ENCODE assay signal across 8 mouse cellular contexts in the genomic region with DNA sequence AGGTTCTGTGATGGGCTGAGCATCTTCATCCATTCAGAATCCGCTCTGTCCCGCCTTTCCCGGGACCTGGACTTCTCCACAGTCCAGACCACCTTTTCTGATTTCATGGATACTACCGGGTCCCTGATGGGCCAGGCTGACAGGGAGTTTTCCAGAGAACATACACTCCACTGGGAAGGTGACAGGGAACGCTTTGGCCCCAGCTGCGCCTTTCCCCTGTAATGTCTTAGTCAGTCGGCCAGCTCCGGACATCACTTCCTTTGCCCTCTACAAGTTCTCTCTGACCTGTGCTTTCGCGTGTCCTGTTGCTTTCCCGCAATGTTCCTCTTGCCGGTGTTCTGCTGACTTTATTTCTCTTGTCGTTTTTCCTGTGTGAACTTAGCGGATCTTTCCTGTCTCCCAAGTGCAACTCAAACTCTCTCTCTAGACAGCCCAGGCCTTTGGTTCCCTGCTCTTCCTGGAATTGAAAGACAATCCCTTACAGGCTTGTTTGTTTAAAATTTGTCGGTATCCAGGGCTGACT. TPM values are rescaled to one million over a fixed set of nuclear protein-coding genes. Genes with fewer than 3 reads are reported as not detected.
DNase-seq lines count a peak whose midpoint lies in the region; ATAC-seq lines count a peak whose summit lies in the region.

No protein-coding gene starts in this region.

- H3K4me2 ChIP-seq in limb, embryonic 13.5 days (replicated peaks) = peak overlapping the region; percentile 87
- peak overlapping the region; percentile 69 for H3K4me2 ChIP-seq in midbrain, embryonic 13.5 days (replicated peaks)

- DNase-seq in cerebellum, postnatal 4 days (ENCODE audit: low spot score in 2 of 2) = no peak
- DNase-seq in R1 (ENCODE audit: low read depth, low spot score) = peak; percentile 27
- no peak for DNase-seq in forebrain, embryonic 10.5 days (ENCODE audit: extremely low spot score, low spot score)
- DNase-seq in heart, postnatal 36 days = peak; percentile 48 to 52
- DNase-seq in left cerebral cortex, postnatal 4 days = no peak

- H3K4me3 ChIP-seq in forebrain, embryonic 10.5 days = peak overlapping the region; percentile 83
- H3K4me3 ChIP-seq in limb, embryonic 13.5 days = peak overlapping the region; percentile 77
- peak overlapping the region; percentile 61 for H3K4me3 ChIP-seq in midbrain, embryonic 13.5 days (replicated peaks)

- peaks cover 23% of the 10 kb centered on the region for H3K4me1 ChIP-seq in forebrain, embryonic 10.5 days
- peaks cover 16% of the 10 kb centered on the region for H3K4me1 ChIP-seq in limb, embryonic 13.5 days
- H3K4me1 ChIP-seq in midbrain, embryonic 13.5 days (replicated peaks) = peaks cover 11% of the 10 kb centered on the region

- intact Hi-C loops in heart, postnatal 36 days (cut with DNase I) = no loop called here
- intact Hi-C loops in left cerebral cortex, postnatal 4 days (cut with DNase I) = no loop called here

- peak overlapping the region; percentile 86 for H3K9ac ChIP-seq in limb, embryonic 13.5 days
- peak overlapping the region; percentile 83 for H3K9ac ChIP-seq in midbrain, embryonic 13.5 days (replicated peaks)

- H3K36me3 ChIP-seq in forebrain, embryonic 10.5 days (replicated peaks) = peaks cover 13% of the 10 kb centered on the region
- H3K36me3 ChIP-seq in limb, embryonic 13.5 days = peaks cover 15% of the 10 kb centered on the region
- H3K36me3 ChIP-seq in midbrain, embryonic 13.5 days = peaks cover 6% of the 10 kb centered on the region

- peak; percentile 20 for ATAC-seq in cerebellum, adult (ENCODE audit: insufficient number of reproducible peaks, low FRiP score, low TSS enrichment)
- no peak for ATAC-seq in limb, embryonic 13.5 days (ENCODE audit: low FRiP score, low read depth)
- no peak for ATAC-seq in midbrain, embryonic 13.5 days

- H3K27ac ChIP-seq in forebrain, embryonic 10.5 days = peak overlapping the region; percentile 88
- peak overlapping the region; percentile 69; the same call in 1 of the 2 replicates for H3K27ac ChIP-seq in limb, embryonic 13.5 days
- H3K27ac ChIP-seq in midbrain, embryonic 13.5 days = peak overlapping the region; percentile 74

- no peaks in the 10 kb centered on the region for H3K9me3 ChIP-seq in forebrain, embryonic 10.5 days
- no peaks in the 10 kb centered on the region for H3K9me3 ChIP-seq in limb, embryonic 13.5 days
- H3K9me3 ChIP-seq in midbrain, embryonic 13.5 days = no peaks in the 10 kb centered on the region

- 5% methylated on average over 15 of the region's 15 CpGs for WGBS in forebrain, embryonic 10.5 days
- 4% methylated on average over 15 of the region's 15 CpGs for WGBS in limb, embryonic 13.5 days
- WGBS in midbrain, embryonic 13.5 days = 5% methylated on average over 15 of the region's 15 CpGs

- peaks cover 20% of the 10 kb centered on the region; the same call in 1 of the 2 replicates for H3K27me3 ChIP-seq in forebrain, embryonic 10.5 days (ENCODE audit: poor library complexity, severe bottlenecking)
- H3K27me3 ChIP-seq in limb, embryonic 13.5 days = no peaks in the 10 kb centered on the region
- no peaks in the 10 kb centered on the region for H3K27me3 ChIP-seq in midbrain, embryonic 13.5 days

RNA-seq across cellular contexts. Expression of a gene that starts 0.7 kb away (rescaled TPM):
- polyA plus RNA-seq in forebrain, embryonic 10.5 days (2016; fragmentation: Nextera tagmentation; extraction: Ambion mirVana) = 25.8 and 27.0 TPM in 2 replicates
- 1 to 10 TPM; 5.7 to 8.5 TPM for total RNA-seq in heart, postnatal 36 days (2021)
- polyA plus RNA-seq in limb, embryonic 13.5 days (2015; fragmentation: Nextera tagmentation; extraction: Ambion mirVana) = 32.4 and 32.5 TPM in 2 replicates
- polyA plus RNA-seq in midbrain, embryonic 13.5 days (2015; fragmentation: Nextera tagmentation; extraction: Ambion mirVana) = 20.8 and 22.2 TPM in 2 replicates
- total RNA-seq in left cerebral cortex, postnatal 4 days (2021) = 10 to 100 TPM; 14.5 to 16.4 TPM

Comparison
In these comparisons a context has a peak if more than half of its experiments do, and no peak if none do; other contexts are left out.
1. DNase-seq: peak in R1 (single experiment) and heart, postnatal 36 days (2 of 2); none in cerebellum, postnatal 4 days (0 of 2), forebrain, embryonic 10.5 days (single experiment) and left cerebral cortex, postnatal 4 days (single experiment).
2. Peak in every context shown above with its lines, with median percentiles within 50 percentile points of each other: H3K27ac ChIP-seq and H3K4me3 ChIP-seq.